Mouse (Mus musculus) heart, postnatal 0 days (tissue): ENCODE measurements around the gene Pkp3. TPM values are rescaled to one million over a fixed set of nuclear protein-coding genes. Genes with fewer than 3 reads are reported as not detected.
"Not testable (repeated sequence)": the region's sequence is repeated elsewhere in the genome, so short reads cannot be mapped to it uniquely, and the experiment has no call there.

Source experiments
- ATAC-seq: fragments of 200-750 bp; cut with Nextera tagmentation; 2 replicates; pipeline ENCODE4 v1.8.0; 2017; ENCODE audit warnings: low read depth, moderate number of reproducible peaks, moderate library complexity; ENCODE audit not compliant: insufficient read depth
- DNase-seq: peaks from one replicate; pipeline ENCODE4 v3.0.0-alpha.2; 2016; ENCODE audit warnings: low spot score
- H3K27ac ChIP-seq: fragments of 300-500 bp; sonication (generic); 2 replicates; pipeline ENCODE4 v1.5.1; 2014; ENCODE audit warnings: low read depth, mild to moderate bottlenecking
- H3K27me3 ChIP-seq: fragments of 300-500 bp; sonication (generic); 2 replicates; pipeline ENCODE4 v1.6.1; 2014; ENCODE audit warnings: low read length, mixed read lengths; ENCODE audit not compliant: control insufficient read depth, insufficient read depth
- H3K36me3 ChIP-seq: fragments of 300-500 bp; sonication (generic); replicated peaks from 2 replicates; pipeline ENCODE4 v1.6.1; 2014; ENCODE audit warnings: low read length, mixed read lengths; ENCODE audit not compliant: control insufficient read depth, insufficient read depth
- H3K4me1 ChIP-seq: fragments of 300-500 bp; sonication (generic); 2 replicates; pipeline ENCODE4 v1.6.1; 2014; ENCODE audit warnings: antibody characterized with exemption; ENCODE audit not compliant: control insufficient read depth, insufficient read depth
- H3K4me2 ChIP-seq: fragments of 300-500 bp; sonication (generic); 2 replicates; pipeline ENCODE4 v1.6.1; 2014; ENCODE audit warnings: low read depth, mild to moderate bottlenecking, low read length, moderate library complexity
- H3K4me3 ChIP-seq: fragments of 300-500 bp; sonication (generic); 2 replicates; pipeline ENCODE4 v1.5.1; 2014; ENCODE audit warnings: low read depth, low read length
- H3K9ac ChIP-seq: fragments of 300-500 bp; sonication (generic); replicated peaks from 2 replicates; pipeline ENCODE4 v1.6.1; 2014; ENCODE audit warnings: low read depth, low read length, mixed read lengths
- H3K9me3 ChIP-seq: fragments of 300-500 bp; sonication (generic); replicated peaks from 2 replicates; pipeline ENCODE4 v1.6.1; 2016; ENCODE audit warnings: low read length; ENCODE audit not compliant: control insufficient read depth
- CTCF ChIP-seq: IDR thresholded peaks from 2 replicates; pipeline ENCODE4 v1.5.1; 2016; ENCODE audit warnings: antibody characterized with exemption, control low read depth, low read depth
- EP300 ChIP-seq: IDR thresholded peaks from 2 replicates; pipeline ENCODE4 v1.6.1; 2016; ENCODE audit warnings: antibody characterized with exemption, low read depth
- WGBS: fragments of 180-500 bp; shearing (Covaris S2); extraction: QIAGEN DNeasy Blood & Tissue Kit; methylation state at CpG from one replicate; pipeline ENCODE4 v1.1.7; 2014; 5-methylcytosine and 5-hydroxymethylcytosine counted together
- polyA plus RNA-seq: library from polyadenylated mRNA; unstranded; fragments of >200 nt; fragmentation: Nextera tagmentation; extraction: Ambion mirVana; gene quantifications from 2 replicates; pipeline ENCODE4 v1.2.1, GENCODE M21; 2015
- total RNA-seq: library from RNA; depleted of rRNA; stranded (reverse); fragments of >200 nt; gene quantifications from 2 replicates; pipeline ENCODE4 v1.2.3, GENCODE M21; 2014; ENCODE audit warnings: low replicate concordance; rRNA removed

The Pkp3 gene
- total RNA-seq = 3.8 TPM in 1 of 2 replicates, not detected in the other
- 0.19 and 0.20 TPM in 2 replicates for polyA plus RNA-seq

DNA sequence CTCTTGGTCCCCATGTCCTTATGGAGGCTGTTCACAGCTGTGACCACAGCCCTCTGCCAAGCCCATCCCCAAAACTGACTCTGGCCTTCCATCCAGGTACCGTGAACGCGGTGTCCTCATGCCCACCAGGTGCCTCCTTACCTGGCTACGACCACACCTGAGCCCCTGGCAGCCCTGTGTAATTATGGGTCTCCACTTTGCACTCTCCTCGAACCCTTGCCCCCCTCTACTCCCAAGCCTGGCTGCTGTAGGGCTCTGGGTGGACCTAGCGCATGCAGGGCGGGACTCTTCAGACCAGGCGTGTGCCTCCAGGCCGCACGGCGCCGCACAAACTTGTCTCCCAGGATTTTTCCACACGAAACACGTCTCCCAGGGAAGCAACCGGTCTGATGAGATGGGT, at the start of gene Pkp3:
Gene Pkp3, plus strand, starts transcription at position 378 of the 400 bp plus-strand sequence.
- H3K36me3 ChIP-seq = no peaks in the 10 kb centered on the region
- DNase-seq (no peak), ATAC-seq (no peak)
- no peak within 1 kb of the TSS for H3K4me3 ChIP-seq
- H3K9me3 ChIP-seq = no peaks in the 10 kb centered on the region
- 91% methylated on average over 15 of the region's 15 CpGs for WGBS
- H3K27me3 ChIP-seq = peaks cover 23% of the 10 kb centered on the region
- TF ChIP-seq CTCF (no peak), EP300 (no peak)
- H3K4me1 ChIP-seq = no peaks in the 10 kb centered on the region
- no peak within 1 kb of the TSS for H3K27ac ChIP-seq
- no peak within 1 kb of the TSS for H3K9ac ChIP-seq
- H3K4me2 ChIP-seq = no peak within 1 kb of the TSS

DNA sequence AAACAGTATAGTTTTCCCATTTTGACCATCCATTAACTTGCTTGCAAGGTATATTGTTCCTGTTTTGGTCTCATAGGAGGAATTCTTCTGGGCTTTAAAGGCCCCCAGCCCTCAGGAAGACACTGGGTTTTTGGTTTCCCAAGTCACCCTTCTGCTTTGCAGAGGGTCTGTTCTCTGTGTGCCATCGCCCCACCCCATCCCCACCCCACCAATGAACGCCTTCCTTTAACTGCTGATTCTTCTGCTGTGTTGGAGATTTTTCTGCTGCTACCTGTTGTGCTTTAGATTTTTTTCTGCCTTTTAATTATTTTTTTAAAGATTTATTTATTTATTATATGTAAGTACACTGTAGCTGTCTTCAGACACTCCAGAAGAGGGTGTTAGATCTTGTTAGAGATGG, 49.2 kb upstream of the Pkp3 start, which contains the start of gene Gm17387:
Gene Gm17387, plus strand, starts transcription at position 301 of the 400 bp plus-strand sequence.
- no peak within 1 kb of the TSS for H3K27ac ChIP-seq
- no peak within 1 kb of the TSS for H3K4me3 ChIP-seq
- WGBS = 95% methylated on average over 2 of the region's 2 CpGs
- H3K4me2 ChIP-seq = no peak within 1 kb of the TSS
- H3K36me3 ChIP-seq = no peaks in the 10 kb centered on the region
- DNase-seq (no peak), ATAC-seq (no peak)
- no peak for TF ChIP-seq EP300
- no peak for TF ChIP-seq CTCF
- H3K9ac ChIP-seq = no peak within 1 kb of the TSS
- peaks cover 5% of the 10 kb centered on the region; the same call in 1 of the 2 replicates for H3K4me1 ChIP-seq
- H3K9me3 ChIP-seq = no peaks in the 10 kb centered on the region
- H3K27me3 ChIP-seq = no peaks in the 10 kb centered on the region

GRCm38 (mm10) chr7:141030390-141030789, 47.6 kb upstream of the Pkp3 start:
- 49% methylated on average over 3 of the region's 3 CpGs for WGBS

DNA sequence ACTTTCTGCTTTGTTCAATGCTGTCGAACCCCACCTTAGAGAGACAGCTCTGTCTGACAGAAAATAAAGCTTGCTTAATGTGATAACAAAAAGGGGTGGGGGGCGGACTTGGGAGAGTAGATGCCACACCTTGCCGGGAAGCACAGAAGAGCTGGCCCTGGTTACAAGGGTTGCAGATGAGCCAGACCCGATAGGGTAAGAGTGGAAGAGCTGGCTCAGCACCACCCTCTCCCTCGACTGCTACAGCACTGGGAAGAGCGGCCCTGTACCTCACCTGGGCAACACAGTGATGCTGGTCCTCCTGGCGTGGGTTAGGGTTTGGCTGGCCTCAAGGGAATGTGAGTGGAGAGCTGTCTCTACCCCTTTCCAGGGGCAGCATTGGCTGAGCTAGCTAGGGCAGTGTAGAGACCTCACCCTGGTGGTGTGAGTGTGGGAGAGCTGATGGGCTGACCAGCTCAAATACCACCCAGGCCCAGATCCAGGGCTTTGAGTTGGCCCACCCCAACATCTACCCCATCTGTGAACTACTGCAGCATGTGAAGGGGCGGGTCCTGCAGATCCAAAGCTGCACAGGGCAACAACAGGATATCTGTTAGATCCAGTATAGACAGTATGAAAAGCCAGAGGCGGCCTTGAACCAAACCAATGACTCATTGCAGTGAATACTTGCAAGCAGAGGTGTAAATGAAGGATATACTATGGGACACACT, 45.4 kb upstream of the Pkp3 start:
- DNase-seq = no peak
- WGBS = 58% methylated on average over 9 of the region's 9 CpGs
- H3K27ac ChIP-seq = no peak overlapping the region

More at GRCm38 (mm10) chr7:141030390-141030789, 47.6 kb upstream of the Pkp3 start:
- H3K27ac ChIP-seq = no peak overlapping the region
- H3K27me3 ChIP-seq = no peaks in the 10 kb centered on the region
- H3K4me2 ChIP-seq = no peak overlapping the region
- no peaks in the 10 kb centered on the region for H3K4me1 ChIP-seq
- H3K9ac ChIP-seq = no peak overlapping the region
- ATAC-seq = no peak
- no peaks in the 10 kb centered on the region for H3K36me3 ChIP-seq
- no peaks in the 10 kb centered on the region for H3K9me3 ChIP-seq
- DNase-seq = no peak
- no peak overlapping the region for H3K4me3 ChIP-seq
- TF ChIP-seq CTCF = no peak
- no peak for TF ChIP-seq EP300

GRCm38 (mm10) chr7:141036624-141037023, 41.4 kb upstream of the Pkp3 start:
- not testable (repeated sequence) for H3K27ac ChIP-seq, ATAC-seq, H3K4me3 ChIP-seq, DNase-seq, H3K36me3 ChIP-seq, H3K4me2 ChIP-seq, H3K9me3 ChIP-seq, H3K27me3 ChIP-seq, H3K4me1 ChIP-seq, H3K9ac ChIP-seq
- WGBS = 89% methylated on average over 1 of the region's 2 CpGs

More for the DNA sequence above, 45.4 kb upstream of the Pkp3 start:
- H3K4me2 ChIP-seq = no peak overlapping the region
- H3K27me3 ChIP-seq = no peaks in the 10 kb centered on the region
- no peak for ATAC-seq
- H3K36me3 ChIP-seq = no peaks in the 10 kb centered on the region
- TF ChIP-seq EP300 (no peak), CTCF (no peak)
- no peak overlapping the region for H3K9ac ChIP-seq
- H3K4me3 ChIP-seq = no peak overlapping the region
- no peaks in the 10 kb centered on the region for H3K4me1 ChIP-seq
- H3K9me3 ChIP-seq = no peaks in the 10 kb centered on the region
